Mouse (Mus musculus): ENCODE measurements at regions not wholly inside any gene's neighbourhood (a gene's known extent, or its start where the extent isn't known, plus 50 kb on each side); places are given as distances from the start of the nearest gene placed in this dataset.

- no peak for DNase-seq (ENCODE audit: low spot score in 2 of 2)
These were observed 351.8 kb upstream of the Atp2b1 start for GRCm38 (mm10) chr10:98562297-98562912.

- DNase-seq (ENCODE audit: low spot score in 2 of 2), result no peak
These were observed 341.2 kb upstream of the Atp2b1 start for GRCm38 (mm10) chr10:98572782-98573536.

GRCm38 (mm10) chr10:98577040-98577439 lies 337.2 kb upstream of the Atp2b1 start:
- no peak for DNase-seq (ENCODE audit: low spot score in 2 of 2)

DNA sequence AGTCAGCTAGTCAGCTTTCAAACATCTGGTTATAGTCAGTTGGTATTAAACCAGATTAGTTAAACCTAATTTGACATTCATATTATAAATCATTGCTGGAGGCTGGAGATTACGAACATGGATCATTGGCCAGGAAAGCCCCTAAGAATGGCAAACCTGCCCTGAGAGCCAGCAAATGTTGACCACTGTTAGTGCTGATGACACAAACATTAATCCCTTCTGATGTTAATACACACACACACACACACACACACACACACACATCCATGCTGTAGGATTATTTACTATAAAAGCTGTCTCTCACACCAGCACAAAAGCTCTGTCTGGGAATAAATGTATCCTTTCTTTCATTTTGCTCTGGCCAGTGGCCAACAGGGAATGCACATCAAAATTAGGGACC lies 329.4 kb upstream of the Atp2b1 start:
- DNase-seq (ENCODE audit: low spot score in 2 of 2), result no peak

GRCm38 (mm10) chr10:98589726-98590125 lies 324.5 kb upstream of the Atp2b1 start:
- DNase-seq (ENCODE audit: low spot score in 2 of 2), result no peak

GRCm38 (mm10) chr10:98592154-98592553 lies 322.1 kb upstream of the Atp2b1 start:
- no peak for DNase-seq (ENCODE audit: low spot score in 2 of 2)

DNA sequence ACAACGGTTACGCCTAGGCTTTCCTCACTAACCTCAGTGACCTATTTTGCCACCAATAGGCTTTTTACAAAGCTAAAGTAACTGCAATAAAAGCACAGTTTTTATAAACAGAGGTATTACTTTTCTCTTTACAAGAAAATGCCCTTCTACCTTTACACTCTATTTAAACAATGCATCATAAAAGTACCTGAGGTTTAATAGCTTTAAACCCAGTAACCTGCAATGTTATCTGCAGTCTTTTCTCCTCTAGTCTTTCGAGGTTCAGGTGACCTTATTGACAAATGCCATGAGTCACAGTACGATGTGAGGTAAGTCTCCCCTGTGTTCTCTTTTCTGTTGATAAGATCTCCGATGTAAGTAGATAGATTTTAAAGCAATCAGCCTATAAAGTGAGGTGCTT lies 320.3 kb upstream of the Atp2b1 start:
- no peak for DNase-seq (ENCODE audit: low spot score in 2 of 2)

DNA sequence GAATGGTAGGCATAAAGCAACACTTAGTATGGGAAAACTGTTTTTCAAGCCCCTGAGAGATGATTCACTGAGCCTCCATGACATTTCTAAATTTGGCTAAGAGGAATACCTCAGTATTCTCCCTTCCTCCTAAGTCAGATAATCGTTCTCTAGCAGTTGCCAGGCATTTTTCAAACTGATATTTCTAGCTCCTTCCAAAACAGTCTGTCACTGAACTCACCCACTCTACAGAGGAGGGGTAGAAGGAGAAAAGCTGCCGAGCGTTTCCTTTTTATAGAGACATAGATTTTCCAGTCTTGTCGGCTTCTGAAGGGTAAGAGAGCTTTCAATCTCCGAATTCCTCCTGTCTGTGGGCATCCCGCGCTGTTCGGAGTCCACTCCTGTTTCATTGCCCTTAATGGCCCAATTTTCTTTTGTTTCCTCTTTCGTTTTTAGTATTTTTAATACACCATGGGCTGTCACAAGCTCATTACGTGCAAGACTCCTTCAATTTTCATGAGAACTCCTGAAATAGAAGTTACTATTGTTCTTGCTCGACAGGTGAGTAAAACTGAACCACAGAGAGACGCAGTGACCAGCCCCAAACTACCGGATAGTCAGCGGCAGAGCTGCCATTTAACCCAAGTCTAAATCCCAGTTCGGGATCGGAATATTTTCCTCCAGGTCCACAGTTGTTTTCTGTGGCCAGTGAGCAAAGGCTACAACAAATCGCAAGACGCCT lies 305.8 kb upstream of the Atp2b1 start:
- no peak for DNase-seq (ENCODE audit: low spot score in 2 of 2)

DNA sequence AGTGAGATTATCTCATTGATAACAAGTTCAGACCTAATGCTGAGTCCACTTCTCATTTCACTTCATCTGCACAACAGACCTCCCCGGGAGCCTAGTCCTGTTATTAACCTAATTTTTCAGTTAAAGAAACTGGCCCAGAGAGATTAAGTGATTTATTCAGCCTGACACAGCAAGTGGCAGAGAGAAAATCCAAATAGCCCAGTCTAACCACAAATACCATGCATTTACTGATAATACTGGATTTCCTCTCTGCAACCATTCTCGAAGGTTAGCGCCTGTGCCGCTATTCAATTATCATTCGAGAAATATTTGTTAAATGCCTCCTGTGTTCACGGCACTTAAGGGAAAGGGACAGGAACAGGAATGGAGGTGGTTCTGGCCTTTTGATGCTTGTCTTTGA lies 303.5 kb upstream of the Atp2b1 start:
- DNase-seq (ENCODE audit: low spot score in 2 of 2), result no peak

GRCm38 (mm10) chr10:98611707-98612360 lies 302.4 kb upstream of the Atp2b1 start:
- DNase-seq (ENCODE audit: low spot score in 2 of 2), result no peak

- no peak for DNase-seq (ENCODE audit: low spot score in 2 of 2)
These were observed 295.3 kb upstream of the Atp2b1 start for GRCm38 (mm10) chr10:98618736-98619525.

DNA sequence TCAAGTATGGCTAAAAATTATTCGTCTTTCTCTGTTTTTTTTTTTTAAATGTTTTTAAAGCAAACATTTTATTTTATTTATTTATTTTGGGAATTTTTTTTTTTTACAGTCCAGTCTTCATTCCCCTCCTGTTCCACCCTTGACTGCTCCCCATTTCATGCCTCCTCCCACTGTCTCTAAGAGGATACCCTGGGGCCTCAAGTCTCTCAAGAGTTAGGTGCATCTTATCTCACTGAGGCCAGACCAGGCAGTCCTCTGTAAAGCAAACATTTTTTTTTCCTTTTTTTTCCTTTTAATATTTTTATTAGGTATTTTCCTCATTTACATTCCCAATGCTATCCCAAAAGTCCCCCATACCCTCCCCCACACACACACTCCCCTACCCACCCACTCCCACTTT lies 290.1 kb upstream of the Atp2b1 start:
- DNase-seq (ENCODE audit: low spot score in 2 of 2), result no peak

- no peak for DNase-seq (ENCODE audit: low spot score in 2 of 2)
These were observed 289.4 kb upstream of the Atp2b1 start for GRCm38 (mm10) chr10:98624681-98625321.

DNA sequence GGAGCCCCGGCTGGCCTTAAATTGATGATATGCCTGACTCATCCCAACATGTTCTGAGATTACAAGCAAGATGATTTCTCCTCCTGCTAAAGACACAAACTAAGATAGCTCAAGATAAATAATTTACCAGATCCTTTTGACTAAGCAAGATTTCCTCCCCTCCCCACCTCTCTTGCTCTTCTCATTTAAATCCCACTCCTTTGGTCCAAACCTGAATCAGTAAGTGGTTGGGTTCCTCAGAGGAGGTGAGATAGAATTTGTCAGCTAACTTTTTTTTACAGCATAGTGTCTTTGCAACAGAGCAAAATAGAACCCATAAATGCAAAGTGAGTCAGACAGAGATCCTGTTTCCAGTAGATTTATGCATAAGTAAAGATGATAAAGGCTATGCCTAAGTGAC lies 286.0 kb upstream of the Atp2b1 start:
- DNase-seq (ENCODE audit: low spot score in 2 of 2), result peak in 1 of 2 experiments; percentile 17

GRCm38 (mm10) chr10:98629248-98629647 lies 285.0 kb upstream of the Atp2b1 start:
- no peak for DNase-seq (ENCODE audit: low spot score in 2 of 2)

DNA sequence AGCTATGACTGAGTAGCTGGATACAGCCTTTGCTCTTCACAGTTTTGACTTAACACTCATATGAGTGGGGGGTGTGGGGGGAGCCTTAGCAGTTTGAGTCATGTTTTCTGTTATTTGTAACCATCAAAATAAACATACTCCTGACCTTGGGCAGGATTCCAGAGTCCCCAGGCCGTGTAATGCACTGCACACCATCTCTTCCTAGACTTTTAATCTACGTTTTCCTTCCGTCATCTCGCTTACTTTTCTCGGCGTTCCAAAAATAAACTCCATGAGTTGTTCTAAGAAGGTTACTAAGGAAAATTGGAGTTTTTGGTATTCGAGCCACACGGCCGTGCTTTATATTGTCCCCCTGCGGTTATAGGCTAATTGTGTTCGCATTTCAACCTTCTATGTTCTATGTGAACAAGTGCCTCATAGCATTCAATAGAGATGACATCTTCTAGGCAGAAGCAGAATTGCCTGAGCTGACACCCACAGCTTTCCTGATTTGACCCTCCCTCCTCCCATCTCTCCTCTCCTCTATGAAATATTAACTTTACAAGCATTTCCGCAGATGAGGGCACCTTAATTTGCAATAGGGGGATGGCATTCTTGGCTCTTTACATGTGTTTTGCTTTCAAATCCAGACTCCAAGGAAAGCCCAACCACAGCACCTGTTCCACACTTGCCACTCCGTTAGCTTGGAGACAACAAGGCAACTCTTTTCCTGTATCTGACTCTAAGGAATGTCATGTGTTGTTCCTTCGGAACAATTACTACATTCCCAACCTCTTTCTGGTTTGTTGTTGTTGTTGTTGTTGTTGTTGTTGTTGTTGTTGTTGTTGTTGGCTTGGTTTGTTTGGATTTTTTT lies 276.2 kb upstream of the Atp2b1 start:
- no peak for DNase-seq (ENCODE audit: low spot score in 2 of 2)

DNA sequence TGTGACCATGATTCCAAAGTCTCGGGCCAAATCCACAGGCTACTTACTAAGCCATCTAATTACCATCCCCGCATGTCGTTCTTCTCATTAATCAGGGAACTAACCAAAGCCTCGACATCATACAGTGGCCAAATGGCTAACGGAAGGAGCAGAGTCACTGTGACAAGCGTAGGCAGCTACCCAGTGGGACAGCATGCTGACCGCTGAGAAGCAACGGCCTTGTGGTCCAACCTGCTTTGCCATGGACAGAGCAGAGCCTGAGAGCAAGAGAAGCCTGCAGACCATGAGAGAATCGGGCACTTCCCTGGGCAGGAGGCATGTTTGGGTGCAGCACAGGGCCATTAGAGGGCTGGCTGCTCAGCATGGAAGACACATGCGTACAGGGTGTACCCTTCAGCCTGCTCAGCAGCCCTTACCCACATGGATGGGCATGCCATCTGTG lies 268.5 kb upstream of the Atp2b1 start:
- DNase-seq (ENCODE audit: low spot score in 2 of 2), result no peak

- DNase-seq (ENCODE audit: low spot score in 2 of 2), result no peak
These were observed 267.8 kb upstream of the Atp2b1 start for GRCm38 (mm10) chr10:98646311-98646999.

- DNase-seq (ENCODE audit: low spot score in 2 of 2), result no peak
These were observed 265.4 kb upstream of the Atp2b1 start for GRCm38 (mm10) chr10:98648710-98649245.

Measured in spleen, postnatal 4 days (tissue).